Mouse (Mus musculus) forebrain, embryonic 16.5 days (tissue): Measurements from ENCODE around the gene Slf1. TPM values are rescaled to one million over a fixed set of nuclear protein-coding genes. Genes with fewer than 3 reads are reported as not detected.
A peak's percentile ranks its signal among the peaks of the same experiment; 100 is the strongest.
"Not testable (repeated sequence)": the region's sequence is repeated elsewhere in the genome, so short reads cannot be mapped to it uniquely, and the experiment has no call there.

Source experiments
- ATAC-seq: fragments of 200-750 bp; cut with Nextera tagmentation; 2 replicates; pipeline ENCODE4 v1.8.0; 2017; ENCODE audit warnings: mild to moderate bottlenecking, moderate library complexity
- H3K27ac ChIP-seq: fragments of 300-500 bp; sonication (generic); 2 replicates; pipeline ENCODE4 v1.5.1; 2014; ENCODE audit warnings: low read length, control low read depth
- H3K27me3 ChIP-seq: fragments of 300-500 bp; sonication (generic); replicated peaks from 2 replicates; pipeline ENCODE4 v1.6.1; 2014; ENCODE audit warnings: low read length; ENCODE audit not compliant: control insufficient read depth, insufficient read depth
- H3K36me3 ChIP-seq: fragments of 300-500 bp; sonication (generic); 2 replicates; pipeline ENCODE4 v1.6.1; 2014; ENCODE audit not compliant: control insufficient read depth, insufficient read depth
- H3K4me1 ChIP-seq: fragments of 300-500 bp; sonication (generic); replicated peaks from 2 replicates; pipeline ENCODE4 v1.6.1; 2014; ENCODE audit warnings: low read length; ENCODE audit not compliant: control insufficient read depth, insufficient read depth
- H3K4me2 ChIP-seq: fragments of 300-500 bp; sonication (generic); 2 replicates; pipeline ENCODE4 v1.6.1; 2014; ENCODE audit warnings: mild to moderate bottlenecking, low read length, control low read depth
- H3K4me3 ChIP-seq: fragments of 300-500 bp; sonication (generic); replicated peaks from 2 replicates; pipeline ENCODE4 v1.5.1; 2014; ENCODE audit warnings: mild to moderate bottlenecking, low read length, control low read depth
- H3K9ac ChIP-seq: fragments of 300-500 bp; sonication (generic); replicated peaks from 2 replicates; pipeline ENCODE4 v1.6.1; 2014; ENCODE audit warnings: low read depth, low read length, control low read depth
- H3K9me3 ChIP-seq: fragments of 300-500 bp; sonication (generic); 2 replicates; pipeline ENCODE4 v1.6.1; 2016; ENCODE audit warnings: low read length; ENCODE audit not compliant: control insufficient read depth
- WGBS: fragments of 180-500 bp; shearing (Covaris S2); extraction: QIAGEN DNeasy Blood & Tissue Kit; methylation state at CpG from one replicate; pipeline ENCODE4 v1.1.7; 2014; 5-methylcytosine and 5-hydroxymethylcytosine counted together
- polyA plus RNA-seq: library from polyadenylated mRNA; unstranded; fragments of >200 nt; fragmentation: Nextera tagmentation; extraction: Ambion mirVana; gene quantifications from 2 replicates; pipeline ENCODE4 v1.2.1, GENCODE M21; 2015

The Slf1 gene
- polyA plus RNA-seq, 1 experiment from 2014 or later = 77.3 TPM

GRCm38 (mm10) chr13:77092876-77093275, 42.4 kb downstream of the Slf1 start:
- not testable (repeated sequence) for H3K4me3 ChIP-seq, H3K27me3 ChIP-seq, ATAC-seq, H3K27ac ChIP-seq, H3K4me1 ChIP-seq, H3K4me2 ChIP-seq, H3K9me3 ChIP-seq, H3K36me3 ChIP-seq, H3K9ac ChIP-seq
- 97% methylated on average over 1 of the region's 1 CpGs for WGBS

DNA sequence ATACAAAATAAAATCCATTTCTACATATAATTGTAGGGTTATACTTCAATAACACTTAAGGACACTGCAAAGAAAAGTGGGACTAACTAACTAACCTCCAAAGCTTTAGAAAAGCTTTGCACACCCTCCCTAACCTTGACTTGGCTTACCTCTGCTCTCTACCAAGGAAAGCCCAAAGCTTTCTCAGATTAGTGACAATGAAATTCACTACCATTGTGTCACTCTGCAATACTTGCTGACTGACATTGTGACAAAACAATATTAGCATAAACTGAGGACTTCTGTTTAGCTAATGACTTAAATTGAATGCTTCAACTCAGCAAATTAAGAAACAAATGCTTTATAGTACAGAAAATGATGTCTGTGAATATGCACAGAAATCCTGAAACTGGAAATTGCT, 63.2 kb downstream of the Slf1 start:
- Histone ChIP-seq H3K9me3 (peaks cover under 1% of the 10 kb centered on the region; the same call in 1 of the 2 replicates), H3K4me1 (no peaks in the 10 kb centered on the region), H3K27me3 (no peaks in the 10 kb centered on the region), H3K36me3 (no peaks in the 10 kb centered on the region), H3K4me3 (no peak overlapping the region), H3K4me2 (no peak overlapping the region), H3K9ac (no peak overlapping the region), H3K27ac (no peak overlapping the region)
- ATAC-seq = peak; percentile 57

- Histone ChIP-seq H3K9ac (no peak overlapping the region), H3K9me3 (no peaks in the 10 kb centered on the region), H3K4me2 (no peak overlapping the region), H3K27ac (no peak overlapping the region), H3K4me1 (no peaks in the 10 kb centered on the region), H3K27me3 (no peaks in the 10 kb centered on the region), H3K4me3 (no peak overlapping the region), H3K36me3 (no peaks in the 10 kb centered on the region)
- no peak for ATAC-seq
- 93% methylated on average over 1 of the region's 1 CpGs for WGBS
Observed at GRCm38 (mm10) chr13:77068847-77069246, 66.4 kb downstream of the Slf1 start.

GRCm38 (mm10) chr13:77063221-77063620, 72.1 kb downstream of the Slf1 start:
- Histone ChIP-seq H3K9ac (no peak overlapping the region), H3K27ac (no peak overlapping the region), H3K4me3 (no peak overlapping the region), H3K4me1 (no peaks in the 10 kb centered on the region), H3K36me3 (no peaks in the 10 kb centered on the region), H3K9me3 (no peaks in the 10 kb centered on the region), H3K4me2 (no peak overlapping the region), H3K27me3 (no peaks in the 10 kb centered on the region)
- WGBS = 100% methylated on average over 1 of the region's 1 CpGs
- no peak for ATAC-seq

DNA sequence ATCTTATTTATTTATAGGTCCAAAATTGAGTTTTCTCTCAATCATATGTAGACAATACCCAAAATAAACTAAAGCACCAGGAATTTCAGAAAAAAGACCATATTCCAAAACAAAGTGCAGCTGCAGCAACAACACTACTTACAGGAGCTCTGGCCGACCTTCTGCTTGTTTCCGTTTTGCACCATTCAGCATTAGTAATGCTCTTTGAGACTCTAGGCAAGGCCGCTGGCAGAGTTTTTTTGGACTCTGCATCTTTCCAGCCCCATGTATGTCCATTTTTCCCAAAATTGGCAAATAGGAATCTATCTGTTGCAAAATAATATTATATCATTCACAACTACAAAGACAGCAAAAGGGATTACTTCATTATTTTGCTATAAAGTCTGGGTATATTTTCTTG, 85.5 kb downstream of the Slf1 start:
- ATAC-seq = no peak
- Histone ChIP-seq H3K4me1 (peaks cover 6% of the 10 kb centered on the region; the same call in 1 of the 2 replicates), H3K4me2 (no peak overlapping the region), H3K9ac (no peak overlapping the region), H3K36me3 (no peaks in the 10 kb centered on the region), H3K9me3 (no peaks in the 10 kb centered on the region), H3K27me3 (no peaks in the 10 kb centered on the region), H3K27ac (no peak overlapping the region), H3K4me3 (no peak overlapping the region)
- 84% methylated on average over 3 of the region's 3 CpGs for WGBS

DNA sequence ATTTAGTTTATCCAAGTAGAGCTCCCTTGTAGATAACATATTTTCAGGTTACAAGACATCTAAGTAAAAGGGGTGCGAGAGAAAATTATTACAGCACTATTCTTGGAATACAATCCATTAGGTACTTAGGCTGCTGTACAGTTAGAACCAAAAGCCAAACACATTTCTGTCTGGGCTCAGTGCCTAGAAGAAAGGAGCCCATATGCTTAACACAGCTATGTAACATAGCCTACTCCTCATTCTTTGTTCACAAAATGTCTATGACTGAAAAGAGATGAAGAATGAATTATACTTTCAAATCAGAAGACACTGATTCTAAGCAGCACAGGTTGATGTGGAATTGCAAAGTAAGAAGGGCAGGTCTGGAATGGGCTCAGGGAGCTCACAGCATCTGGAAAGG, 86.8 kb downstream of the Slf1 start:
- peak; percentile 88 for ATAC-seq
- WGBS = 29% methylated on average over 1 of the region's 1 CpGs
- H3K4me3 ChIP-seq = no peak overlapping the region
- no peak overlapping the region for H3K4me2 ChIP-seq
- H3K9me3 ChIP-seq = no peaks in the 10 kb centered on the region
- H3K27ac ChIP-seq = peak overlapping the region; percentile 90
- H3K4me1 ChIP-seq = peaks cover 6% of the 10 kb centered on the region; the same call in 1 of the 2 replicates
- H3K9ac ChIP-seq = no peak overlapping the region
- no peaks in the 10 kb centered on the region for H3K36me3 ChIP-seq
- H3K27me3 ChIP-seq = no peaks in the 10 kb centered on the region

DNA sequence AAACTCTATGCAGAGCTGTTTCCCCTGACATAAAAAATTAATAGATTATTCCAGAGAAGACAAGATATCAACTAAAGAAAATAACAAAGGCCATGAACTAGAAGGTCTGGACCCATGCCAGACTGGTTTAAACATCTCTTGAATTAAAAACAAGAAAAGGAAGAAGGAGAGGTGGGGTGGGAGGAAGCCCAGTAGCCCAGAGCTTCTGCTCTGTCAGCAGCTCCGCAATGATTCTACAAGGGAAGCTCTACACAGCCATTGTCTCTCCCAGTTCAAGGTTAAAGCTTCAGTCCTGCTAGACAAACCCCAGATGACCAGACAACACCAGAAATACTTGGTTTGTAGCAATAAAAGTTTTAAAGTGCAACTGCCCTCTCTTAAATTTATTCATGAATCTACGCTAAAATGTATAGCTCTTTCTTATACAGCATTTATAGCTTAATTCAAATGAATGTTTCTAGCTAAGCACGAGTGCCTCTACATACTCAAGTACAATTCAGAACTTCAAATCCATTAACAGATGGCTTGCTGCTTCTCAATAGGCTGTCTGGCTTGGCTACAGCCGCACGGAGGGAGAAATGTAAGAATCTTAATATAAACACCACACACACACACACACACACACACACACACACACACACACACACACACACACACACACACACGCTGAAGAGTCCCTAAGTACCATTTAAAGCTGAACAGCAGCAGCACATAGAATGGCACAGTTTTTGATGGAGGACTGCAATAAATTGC, 87.9 kb downstream of the Slf1 start:
- Histone ChIP-seq H3K9ac (0 out of 2 replicates have a peak overlapping the region, but pooled peaks have one; percentile 15), H3K27ac (peak overlapping the region; percentile 92), H3K4me1 (peaks cover 6% of the 10 kb centered on the region; the same call in 1 of the 2 replicates), H3K4me2 (peak overlapping the region; percentile 39), H3K36me3 (no peaks in the 10 kb centered on the region), H3K9me3 (no peaks in the 10 kb centered on the region), H3K4me3 (peak overlapping the region; percentile 13), H3K27me3 (no peaks in the 10 kb centered on the region)
- peak; percentile 82 for ATAC-seq
- WGBS = 27% methylated on average over 6 of the region's 6 CpGs

- peak; percentile 24 for ATAC-seq
- H3K4me1 ChIP-seq = peaks cover 6% of the 10 kb centered on the region; the same call in 1 of the 2 replicates
- H3K4me2 ChIP-seq = peak overlapping the region; percentile 50
- 40% methylated on average over 10 of the region's 10 CpGs for WGBS
- H3K27ac ChIP-seq = peak overlapping the region; percentile 61
- peak overlapping the region; percentile 48 for H3K9ac ChIP-seq
- H3K9me3 ChIP-seq = no peaks in the 10 kb centered on the region
- H3K27me3 ChIP-seq = no peaks in the 10 kb centered on the region
- H3K36me3 ChIP-seq = no peaks in the 10 kb centered on the region
- H3K4me3 ChIP-seq = peak overlapping the region; percentile 39
Observed at GRCm38 (mm10) chr13:77046416-77046815, 88.9 kb downstream of the Slf1 start.

GRCm38 (mm10) chr13:77045375-77045774, 89.9 kb downstream of the Slf1 start:
- H3K4me1 ChIP-seq = peaks cover 6% of the 10 kb centered on the region; the same call in 1 of the 2 replicates
- no peaks in the 10 kb centered on the region for H3K9me3 ChIP-seq
- no peak overlapping the region for H3K4me3 ChIP-seq
- ATAC-seq = peak; percentile 66
- H3K27me3 ChIP-seq = no peaks in the 10 kb centered on the region
- no peaks in the 10 kb centered on the region for H3K36me3 ChIP-seq
- no peak overlapping the region for H3K27ac ChIP-seq
- no peak overlapping the region for H3K9ac ChIP-seq
- H3K4me2 ChIP-seq = no peak overlapping the region
- WGBS = 38% methylated on average over 1 of the region's 1 CpGs
